Mouse (Mus musculus): Measurements from ENCODE around the gene Slc35a2. TPM values are rescaled to one million over a fixed set of nuclear protein-coding genes. Genes with fewer than 3 reads are reported as not detected.
A peak's percentile ranks its signal among the peaks of the same experiment; 100 is the strongest.

Gene Slc35a2
- total and polyA plus RNA-seq, 3 experiments: 21.2 to 30.6 (median 26.4) TPM

- peak; percentile 80 for TF ChIP-seq ELF1 (IDR thresholded peaks at IDR 0.05; ENCODE audit: low read depth, low read length)
- no peak for TF ChIP-seq KAT2A (IDR thresholded peaks at IDR 0.05; ENCODE audit: insufficient replicate concordance, low read length)
- TF ChIP-seq MXI1 (IDR thresholded peaks at IDR 0.05; ENCODE audit: low read depth, low read length): peak; percentile 77; the same call in 1 of the 2 replicates
Observed at GRCm38 (mm10) chrX:7878007-7878419, 5.8 kb upstream of the Slc35a2 start, which contains the start of gene Pim2 (continued).

- H3K36me3 ChIP-seq (replicated peaks in 1 of 2; ENCODE audit: control insufficient read depth in 1 of 2, insufficient read depth in 1 of 2, low read length in 1 of 2): peaks cover 39 to 48% of the 10 kb centered on the region in 2 experiments
- H3K4me3 ChIP-seq (replicated peaks in 1 of 3; ENCODE audit: low read depth in 2 of 3, low read length in 2 of 3, poor library complexity in 1 of 3): peak overlapping the region; percentile 79 to 100 (median 82)
- TF ChIP-seq ZMIZ1 (IDR thresholded peaks at IDR 0.05; ENCODE audit: low read depth, low read length) (no peak), UBTF (IDR thresholded peaks at IDR 0.05; ENCODE audit: low read depth, low read length) (peak; percentile 16; the same call in 1 of the 2 replicates), ZNF384 (IDR thresholded peaks at IDR 0.05; ENCODE audit: low read depth, low read length) (no peak)
- H3K4me1 ChIP-seq (ENCODE audit: control insufficient read depth in 1 of 2, insufficient read depth in 2 of 2): peaks cover 4 to 20% of the 10 kb centered on the region in 2 experiments; a peak in 2 of 4 replicates
- H3K4me2 ChIP-seq (ENCODE audit: insufficient read depth, low read depth, poor library complexity, severe bottlenecking): no peak overlapping the region
- H3K27me3 ChIP-seq (replicated peaks): no peaks in the 10 kb centered on the region
- H3K79me2 ChIP-seq (replicated peaks; ENCODE audit: control insufficient read depth, extremely low read depth, insufficient read depth, poor library complexity, severe bottlenecking): peaks cover 42% of the 10 kb centered on the region
- no peak for DNase-seq (ENCODE audit: extremely low read depth)
- peak overlapping the region; percentile 97 for H3K9ac ChIP-seq (ENCODE audit: insufficient read depth, low read depth)
- no peaks in the 10 kb centered on the region for H3K9me3 ChIP-seq (replicated peaks; ENCODE audit: low read length)
- in situ Hi-C loops (cut with MboI; ENCODE audit: low pct_ligation_motif_present, low pct_unique_long_range_greater_than_20kb, low sequenced_read_pairs) (no loop called here), dilution Hi-C loops (cut with MboI; ENCODE audit: extremely low pct_ligation_motif_present, extremely low pct_unique_long_range_greater_than_20kb, low sequenced_read_pairs) (no loop called here)
- peak overlapping the region; percentile 90 for H3K27ac ChIP-seq (ENCODE audit: insufficient read depth, low read depth)
Observed at GRCm38 (mm10) chrX:7878495-7878894, 5.3 kb upstream of the Slc35a2 start.

DNA sequence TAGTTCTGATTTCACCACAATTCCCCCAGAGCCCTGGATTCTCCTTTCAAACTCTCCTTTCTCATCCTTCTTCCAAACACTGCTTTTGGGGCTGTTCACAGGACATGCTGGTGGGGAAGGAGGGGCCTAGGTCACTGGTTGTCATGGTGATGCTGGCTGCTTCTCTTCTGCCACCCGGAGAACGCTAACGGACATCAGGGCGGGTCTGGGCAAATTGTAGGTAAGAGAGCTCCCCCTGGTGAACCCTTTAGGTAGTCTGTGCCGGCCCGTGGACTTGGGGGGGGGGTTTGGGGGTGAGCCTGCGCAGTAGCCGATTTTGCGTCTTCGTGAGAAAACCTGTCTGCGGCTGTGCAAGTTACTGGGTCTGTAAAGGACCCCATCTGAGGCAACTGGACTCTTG is 4.0 kb upstream of the Slc35a2 start:
- Histone ChIP-seq H3K79me2 (replicated peaks; ENCODE audit: control insufficient read depth, extremely low read depth, insufficient read depth, poor library complexity, severe bottlenecking) (peaks cover 42% of the 10 kb centered on the region), H3K9me3 (replicated peaks; ENCODE audit: low read length) (no peaks in the 10 kb centered on the region), H3K27me3 (replicated peaks) (no peaks in the 10 kb centered on the region), H3K4me2 (ENCODE audit: insufficient read depth, low read depth, poor library complexity, severe bottlenecking) (peak overlapping the region; percentile 56), H3K4me1 (ENCODE audit: control insufficient read depth in 1 of 2, insufficient read depth in 2 of 2) (peaks cover 4 to 20% of the 10 kb centered on the region in 2 experiments; a peak in 2 of 4 replicates), H3K4me3 (replicated peaks in 1 of 3; ENCODE audit: low read depth in 2 of 3, low read length in 2 of 3, poor library complexity in 1 of 3) (peak overlapping the region; percentile 79 to 100 (median 82)), H3K9ac (ENCODE audit: insufficient read depth, low read depth) (peak overlapping the region; percentile 97), H3K27ac (ENCODE audit: insufficient read depth, low read depth) (peak overlapping the region; percentile 60), H3K36me3 (replicated peaks in 1 of 2; ENCODE audit: control insufficient read depth in 1 of 2, insufficient read depth in 1 of 2, low read length in 1 of 2) (peaks cover 30 to 35% of the 10 kb centered on the region in 2 experiments)
- peak; percentile 73; the same call in 1 of the 2 replicates for TF ChIP-seq MAZ (IDR thresholded peaks at IDR 0.05; ENCODE audit: low read depth, low read length)
- TF ChIP-seq NRF1 (IDR thresholded peaks at IDR 0.05; ENCODE audit: low read depth, low read length): peak; percentile 82
- TF ChIP-seq JUN (IDR thresholded peaks at IDR 0.05; ENCODE audit: insufficient read depth, low read depth, low read length): no peak
- TF ChIP-seq UBTF (IDR thresholded peaks at IDR 0.05; ENCODE audit: low read depth, low read length): no peak
- TF ChIP-seq SMC3 (IDR thresholded peaks at IDR 0.05; ENCODE audit: low read depth, low read length): peak; percentile 80
- peak in 1 of 2 experiments; percentile 72; a peak in 2 of 4 replicates for TF ChIP-seq CTCF (conservative IDR thresholded peaks at IDR 0.05 in 1 of 2, IDR thresholded peaks at IDR 0.05 in 1 of 2; ENCODE audit: low read depth in 2 of 2, low read length in 2 of 2)
- TF ChIP-seq POLR2A (IDR thresholded peaks at IDR 0.05; ENCODE audit: low read depth, low read length): 0 out of 2 replicates have a peak, but pooled peaks have one; percentile 22
- TF ChIP-seq POLR2AphosphoS2 (IDR thresholded peaks at IDR 0.05; ENCODE audit: low read depth, low read length): 0 out of 2 replicates have a peak, but pooled peaks have one; percentile 28
- peak; percentile 74 for TF ChIP-seq MXI1 (IDR thresholded peaks at IDR 0.05; ENCODE audit: low read depth, low read length)
- TF ChIP-seq ZMIZ1 (IDR thresholded peaks at IDR 0.05; ENCODE audit: low read depth, low read length): no peak
- peak; percentile 67 for TF ChIP-seq RAD21 (IDR thresholded peaks at IDR 0.05; ENCODE audit: low read depth, low read length)
- peak; percentile 69 for TF ChIP-seq SIN3A (IDR thresholded peaks at IDR 0.05; ENCODE audit: low read length)
- in situ Hi-C loops (cut with MboI; ENCODE audit: low pct_ligation_motif_present, low pct_unique_long_range_greater_than_20kb, low sequenced_read_pairs): no loop called here
- dilution Hi-C loops (cut with MboI; ENCODE audit: extremely low pct_ligation_motif_present, extremely low pct_unique_long_range_greater_than_20kb, low sequenced_read_pairs): no loop called here
- DNase-seq (ENCODE audit: extremely low read depth): peak; percentile 89
